Comparison of ENCODE assay signal across 25 mouse cellular contexts in the genomic region with DNA sequence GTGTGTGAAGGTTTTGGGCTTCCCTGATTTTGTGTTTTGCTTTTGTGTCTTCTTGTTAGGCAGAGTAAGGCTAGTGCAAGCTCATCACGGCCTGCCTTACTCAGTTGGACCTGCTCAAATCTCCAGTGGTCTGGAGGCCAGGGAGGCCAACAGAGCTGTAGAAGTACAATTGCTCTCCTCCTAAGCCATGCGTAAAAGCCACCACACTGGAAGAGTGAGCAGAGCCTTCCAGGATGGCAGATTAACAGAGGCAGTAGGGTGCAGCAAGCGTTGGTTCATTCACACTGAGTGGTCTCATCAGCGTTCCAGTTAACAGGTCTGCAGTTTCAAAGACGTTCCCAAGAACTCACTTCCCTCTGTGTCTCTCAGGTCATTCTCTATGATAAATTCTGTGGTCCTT. TPM values are rescaled to one million over a fixed set of nuclear protein-coding genes. Genes with fewer than 3 reads are reported as not detected.
DNase-seq lines count a peak whose midpoint lies in the region; ATAC-seq and TF ChIP-seq lines count a peak whose summit lies in the region.
"Had no signal": no experiment of that assay in that cellular context is flagged by ENCODE, and none has a peak within 500 bp of the region (broad histone marks: within the 10 kb centered on the region; RNA-seq: fewer than 3 reads in every experiment).

No protein-coding gene starts in this region.

- H3K36me3 ChIP-seq in kidney, embryonic 14.5 days (ENCODE audit: control insufficient read depth, insufficient read depth, low read length), result no peaks in the 10 kb centered on the region
- no peaks in the 10 kb centered on the region for H3K36me3 ChIP-seq in kidney, adult 2 months (ENCODE audit: control insufficient read depth, insufficient read depth, low read length)
- no peaks in the 10 kb centered on the region for H3K36me3 ChIP-seq in kidney, embryonic 16.5 days (ENCODE audit: insufficient read depth, low read length)
- H3K36me3 ChIP-seq: embryonic facial prominence, embryonic 10.5 days; embryonic facial prominence, embryonic 12.5 days had no signal

- no peak overlapping the region for H3K4me3 ChIP-seq in kidney, embryonic 14.5 days (ENCODE audit: low read length)
- H3K4me3 ChIP-seq in kidney, adult 2 months (ENCODE audit: insufficient read depth, low read depth, low read length), result no peak overlapping the region
- no peak overlapping the region for H3K4me3 ChIP-seq in kidney, embryonic 16.5 days (ENCODE audit: low read length)
- H3K4me3 ChIP-seq: embryonic facial prominence, embryonic 10.5 days; embryonic facial prominence, embryonic 12.5 days had no signal

- TF ChIP-seq POLR2A in kidney, adult 2 months (IDR thresholded peaks at IDR 0.05; ENCODE audit: low read depth, low read length), result no peak

- no peak for DNase-seq in kidney, adult 2 months
- no peak for DNase-seq in kidney, postnatal 25 days
- DNase-seq in Patski (ENCODE audit: low read depth, low spot score), result peak; percentile 9
- DNase-seq in retina, embryonic 14.5 days (ENCODE audit: low spot score), result peak; percentile 16
- no peak for DNase-seq in frontal cortex, postnatal 36 days (ENCODE audit: low spot score in 2 of 2)
- no peak for DNase-seq in left cerebral cortex, adult 9 months (ENCODE audit: low spot score in 2 of 2)
- DNase-seq: adrenal gland, adult 8-10 months; adrenal gland, postnatal 14 days; adrenal gland, postnatal 36 days; cerebellum, adult 11-12 months; cerebellum, adult 2 months; cerebellum, adult 9-10 months; cerebellum, postnatal 10 days; cerebellum, postnatal 25 days had no signal

- in situ Hi-C loops in Patski (cut with MboI; ENCODE audit: low pct_unique_long_range_greater_than_20kb), result no loop called here

- CTCF ChIA-PET in Patski (lab: Charles Lee), result no interaction called here

- no peak for TF ChIP-seq CTCF in kidney, adult 2 months (conservative IDR thresholded peaks at IDR 0.05; ENCODE audit: insufficient read depth, insufficient read length, low read depth, low read length)
- no peak for TF ChIP-seq CTCF in Patski (IDR thresholded peaks at IDR 0.05)

- H3K4me2 ChIP-seq in kidney, embryonic 14.5 days (replicated peaks; ENCODE audit: low read depth, low read length), result no peak overlapping the region
- H3K4me2 ChIP-seq in kidney, embryonic 16.5 days (replicated peaks; ENCODE audit: low read depth, low read length), result no peak overlapping the region
- H3K4me2 ChIP-seq: embryonic facial prominence, embryonic 12.5 days had no signal

- no peaks in the 10 kb centered on the region; the same call in 1 of the 2 replicates for H3K4me1 ChIP-seq in kidney, embryonic 14.5 days (ENCODE audit: control insufficient read depth, insufficient read depth, low read length)
- no peaks in the 10 kb centered on the region for H3K4me1 ChIP-seq in kidney, adult 2 months (ENCODE audit: control insufficient read depth, insufficient read depth, low read length)
- peaks cover 9% of the 10 kb centered on the region for H3K4me1 ChIP-seq in kidney, embryonic 16.5 days (ENCODE audit: insufficient read depth, low read length)

- H3K9me3 ChIP-seq in kidney, embryonic 14.5 days (ENCODE audit: control insufficient read depth, low read length), result no peaks in the 10 kb centered on the region
- H3K9me3 ChIP-seq in kidney, embryonic 16.5 days (ENCODE audit: low read length), result no peaks in the 10 kb centered on the region
- H3K9me3 ChIP-seq: embryonic facial prominence, embryonic 10.5 days; embryonic facial prominence, embryonic 12.5 days had no signal

- no peak overlapping the region for H3K27ac ChIP-seq in kidney, embryonic 14.5 days (ENCODE audit: low read depth, low read length)
- no peak overlapping the region for H3K27ac ChIP-seq in kidney, adult 2 months (ENCODE audit: insufficient read depth, low read depth, low read length)
- H3K27ac ChIP-seq in kidney, embryonic 16.5 days (ENCODE audit: low read length), result no peak overlapping the region
- H3K27ac ChIP-seq: embryonic facial prominence, embryonic 10.5 days; embryonic facial prominence, embryonic 12.5 days had no signal

- H3K9ac ChIP-seq in kidney, embryonic 14.5 days (ENCODE audit: low read depth, low read length), result no peak overlapping the region
- H3K9ac ChIP-seq in kidney, embryonic 16.5 days (replicated peaks; ENCODE audit: low read length), result no peak overlapping the region
- H3K9ac ChIP-seq: embryonic facial prominence, embryonic 12.5 days had no signal

- POLR2A ChIA-PET in Patski (lab: Charles Lee), result no interaction called here

- H3K27me3 ChIP-seq in kidney, embryonic 14.5 days (ENCODE audit: control insufficient read depth, insufficient read depth, low read length), result no peaks in the 10 kb centered on the region
- no peaks in the 10 kb centered on the region for H3K27me3 ChIP-seq in kidney, adult 2 months (replicated peaks; ENCODE audit: control insufficient read depth, insufficient read depth, low read length)
- no peaks in the 10 kb centered on the region for H3K27me3 ChIP-seq in kidney, embryonic 16.5 days (ENCODE audit: insufficient read depth, low read length)
- peaks cover 6% of the 10 kb centered on the region for H3K27me3 ChIP-seq in Patski
- H3K27me3 ChIP-seq: embryonic facial prominence, embryonic 12.5 days had no signal

- ATAC-seq in kidney, embryonic 14.5 days (ENCODE audit: low FRiP score, low TSS enrichment), result peak; percentile 67; the same call in 1 of the 2 replicates
- ATAC-seq in kidney, embryonic 16.5 days (ENCODE audit: low FRiP score, low TSS enrichment), result peak; percentile 76
- no peak for ATAC-seq in Patski
- ATAC-seq: activated CD4-positive, CD25-positive, alpha-beta regulatory T cell, adult 4 months; forebrain, embryonic 14.5 days; forebrain, embryonic 16.5 days had no signal

- 21% methylated on average over 5 of the region's 5 CpGs for WGBS in kidney, embryonic 14.5 days
- WGBS in kidney, adult 2 months, result 41% methylated on average over 5 of the region's 5 CpGs
- 31% methylated on average over 5 of the region's 5 CpGs for WGBS in kidney, embryonic 16.5 days

RNA-seq across cellular contexts. Expression of gene Trim42, which starts 51.1 kb away (rescaled TPM):
- not detected in 2 replicates for polyA plus RNA-seq in kidney, embryonic 14.5 days (2014; fragmentation: Nextera tagmentation; extraction: Ambion mirVana)
- not detected in 2 replicates for polyA plus RNA-seq in kidney, adult 2 months (2012; rRNA removed)
- polyA plus RNA-seq in kidney, embryonic 16.5 days (2015; fragmentation: Nextera tagmentation; extraction: Ambion mirVana), result not detected in 2 replicates
- not detected for polyA plus RNA-seq in Patski (2021)
- polyA plus RNA-seq: activated CD4-positive, CD25-positive, alpha-beta regulatory T cell, adult 4 months; C2C12; cerebellum, adult 2 months; cortical plate, adult 2 months; embryonic facial prominence, embryonic 10.5 days; embryonic facial prominence, embryonic 12.5 days; embryonic facial prominence, embryonic 14.5 days; forebrain, embryonic 11.5 days; forebrain, embryonic 14.5 days; forebrain, embryonic 16.5 days had no signal

Comparison
In these comparisons a context has a peak if more than half of its experiments do, and no peak if none do; other contexts are left out.
1. DNase-seq: peak in Patski (single experiment) and retina, embryonic 14.5 days (single experiment); none in kidney, adult 2 months (single experiment), kidney, postnatal 25 days (0 of 2), frontal cortex, postnatal 36 days (0 of 2) and left cerebral cortex, adult 9 months (0 of 2).